Mouse (Mus musculus) stomach, embryonic 16.5 days (tissue): ENCODE measurements at regions not wholly inside any gene's neighbourhood (a gene's known extent, or its start where the extent isn't known, plus 50 kb on each side); places are given as distances from the start of the nearest gene placed in this dataset.

Experiments
- ATAC-seq: fragments of 200-750 bp; cut with Nextera tagmentation; 2 replicates; pipeline ENCODE4 v1.8.0; 2017; ENCODE audit warnings: moderate number of reproducible peaks, moderate TSS enrichment; ENCODE audit not compliant: insufficient read depth, low FRiP score
- H3K27ac ChIP-seq: fragments of 300-500 bp; sonication (generic); 2 replicates; pipeline ENCODE4 v1.5.1; 2014; ENCODE audit warnings: low read length
- H3K27me3 ChIP-seq: fragments of 300-500 bp; sonication (generic); 2 replicates; pipeline ENCODE4 v1.6.1; 2014; ENCODE audit warnings: low read length, control low read depth, mixed read lengths; ENCODE audit not compliant: control insufficient read depth, insufficient read depth
- H3K36me3 ChIP-seq: fragments of 300-500 bp; sonication (generic); 2 replicates; pipeline ENCODE4 v1.6.1; 2014; ENCODE audit warnings: low read length; ENCODE audit not compliant: control insufficient read depth, insufficient read depth
- H3K4me1 ChIP-seq: fragments of 300-500 bp; sonication (generic); 2 replicates; pipeline ENCODE4 v1.6.1; 2014; ENCODE audit warnings: low read length, control low read depth, mixed read lengths; ENCODE audit not compliant: control insufficient read depth, insufficient read depth
- H3K4me2 ChIP-seq: fragments of 300-500 bp; sonication (generic); 2 replicates; pipeline ENCODE4 v1.6.1; 2014; ENCODE audit warnings: low read depth, low read length, mixed read lengths
- H3K4me3 ChIP-seq: fragments of 300-500 bp; sonication (generic); replicated peaks from 2 replicates; pipeline ENCODE4 v1.5.1; 2014; ENCODE audit warnings: mild to moderate bottlenecking, low read length
- H3K9ac ChIP-seq: fragments of 300-500 bp; sonication (generic); 2 replicates; pipeline ENCODE4 v1.6.1; 2014; ENCODE audit warnings: low read length
- H3K9me3 ChIP-seq: fragments of 300-500 bp; sonication (generic); replicated peaks from 2 replicates; pipeline ENCODE4 v1.6.1; 2016; ENCODE audit warnings: low read length, control low read depth; ENCODE audit not compliant: control insufficient read depth
- WGBS: fragments of 180-500 bp; shearing (Covaris S2); extraction: QIAGEN DNeasy Blood & Tissue Kit; methylation state at CpG from one replicate; pipeline ENCODE4 v1.1.7; 2014; 5-methylcytosine and 5-hydroxymethylcytosine counted together

GRCm38 (mm10) chr10:98799830-98800229 is 114.4 kb upstream of the Atp2b1 start:
- no peaks in the 10 kb centered on the region for H3K36me3 ChIP-seq
- no peaks in the 10 kb centered on the region for H3K27me3 ChIP-seq
- no peak overlapping the region for H3K4me2 ChIP-seq
- H3K9me3 ChIP-seq: no peaks in the 10 kb centered on the region
- no peak overlapping the region for H3K4me3 ChIP-seq
- no peaks in the 10 kb centered on the region for H3K4me1 ChIP-seq
- no peak overlapping the region for H3K27ac ChIP-seq
- 68% methylated on average over 3 of the region's 3 CpGs for WGBS
- ATAC-seq: no peak
- no peak overlapping the region for H3K9ac ChIP-seq

GRCm38 (mm10) chr10:98800949-98801348 is 113.3 kb upstream of the Atp2b1 start:
- 41% methylated on average over 8 of the region's 8 CpGs for WGBS
- Histone ChIP-seq H3K27me3 (no peaks in the 10 kb centered on the region), H3K36me3 (no peaks in the 10 kb centered on the region), H3K27ac (no peak overlapping the region), H3K4me1 (no peaks in the 10 kb centered on the region), H3K4me2 (no peak overlapping the region), H3K4me3 (no peak overlapping the region), H3K9ac (no peak overlapping the region), H3K9me3 (no peaks in the 10 kb centered on the region)
- ATAC-seq: no peak

GRCm38 (mm10) chr10:98805013-98805412 is 109.2 kb upstream of the Atp2b1 start:
- no peak overlapping the region for H3K4me3 ChIP-seq
- no peaks in the 10 kb centered on the region for H3K36me3 ChIP-seq
- ATAC-seq: no peak
- no peak overlapping the region for H3K9ac ChIP-seq
- no peaks in the 10 kb centered on the region for H3K4me1 ChIP-seq
- no peak overlapping the region for H3K27ac ChIP-seq
- 93% methylated on average over 1 of the region's 1 CpGs for WGBS
- H3K27me3 ChIP-seq: no peaks in the 10 kb centered on the region
- H3K4me2 ChIP-seq: no peak overlapping the region
- H3K9me3 ChIP-seq: no peaks in the 10 kb centered on the region

GRCm38 (mm10) chr10:98806798-98807535 is 107.2 kb upstream of the Atp2b1 start:
- H3K27ac ChIP-seq: no peak overlapping the region
- no peaks in the 10 kb centered on the region for H3K9me3 ChIP-seq
- no peak for ATAC-seq
- H3K4me2 ChIP-seq: no peak overlapping the region
- H3K4me3 ChIP-seq: no peak overlapping the region
- WGBS: 86% methylated on average over 19 of the region's 19 CpGs
- H3K9ac ChIP-seq: no peak overlapping the region
- no peaks in the 10 kb centered on the region for H3K4me1 ChIP-seq
- no peaks in the 10 kb centered on the region for H3K27me3 ChIP-seq
- no peaks in the 10 kb centered on the region for H3K36me3 ChIP-seq

GRCm38 (mm10) chr10:98808644-98809043 is 105.6 kb upstream of the Atp2b1 start:
- Histone ChIP-seq H3K4me2 (no peak overlapping the region), H3K9me3 (no peaks in the 10 kb centered on the region), H3K4me1 (no peaks in the 10 kb centered on the region), H3K4me3 (no peak overlapping the region), H3K27ac (no peak overlapping the region), H3K36me3 (no peaks in the 10 kb centered on the region), H3K27me3 (no peaks in the 10 kb centered on the region), H3K9ac (no peak overlapping the region)
- 58% methylated on average over 4 of the region's 4 CpGs for WGBS
- ATAC-seq: no peak

GRCm38 (mm10) chr10:98829051-98829450 is 85.2 kb upstream of the Atp2b1 start:
- Histone ChIP-seq H3K9me3 (0 out of 2 replicates have a peak, but pooled peaks cover under 1% of the 10 kb centered on the region), H3K4me1 (no peaks in the 10 kb centered on the region), H3K4me3 (no peak overlapping the region), H3K27me3 (no peaks in the 10 kb centered on the region), H3K36me3 (no peaks in the 10 kb centered on the region), H3K4me2 (no peak overlapping the region), H3K27ac (no peak overlapping the region), H3K9ac (no peak overlapping the region)
- 85% methylated on average over 5 of the region's 5 CpGs for WGBS
- ATAC-seq: no peak

GRCm38 (mm10) chr10:98831488-98831887 is 82.7 kb upstream of the Atp2b1 start:
- Histone ChIP-seq H3K4me2 (no peak overlapping the region), H3K27ac (no peak overlapping the region), H3K36me3 (no peaks in the 10 kb centered on the region), H3K4me3 (no peak overlapping the region), H3K9me3 (0 out of 2 replicates have a peak, but pooled peaks cover 2% of the 10 kb centered on the region), H3K4me1 (no peaks in the 10 kb centered on the region), H3K9ac (no peak overlapping the region), H3K27me3 (no peaks in the 10 kb centered on the region)
- 46% methylated on average over 7 of the region's 7 CpGs for WGBS
- ATAC-seq: no peak

- WGBS: 63% methylated on average over 16 of the region's 16 CpGs
Observed at GRCm38 (mm10) chr10:98837289-98838181, 76.7 kb upstream of the Atp2b1 start.

More at GRCm38 (mm10) chr10:98837289-98838181, 76.7 kb upstream of the Atp2b1 start:
- no peak overlapping the region for H3K4me3 ChIP-seq
- no peak for ATAC-seq
- H3K36me3 ChIP-seq: no peaks in the 10 kb centered on the region
- H3K27ac ChIP-seq: no peak overlapping the region
- no peaks in the 10 kb centered on the region for H3K4me1 ChIP-seq
- 0 out of 2 replicates have a peak, but pooled peaks cover 2% of the 10 kb centered on the region for H3K9me3 ChIP-seq
- H3K27me3 ChIP-seq: no peaks in the 10 kb centered on the region
- H3K4me2 ChIP-seq: no peak overlapping the region
- no peak overlapping the region for H3K9ac ChIP-seq
